Mouse (Mus musculus) cerebellum, adult 2 months (tissue): ENCODE measurements at regions not wholly inside any gene's neighbourhood (a gene's known extent, or its start where the extent isn't known, plus 50 kb on each side); places are given as distances from the start of the nearest gene placed in this dataset.
"Not testable (repeated sequence)": the region's sequence is repeated elsewhere in the genome, so short reads cannot be mapped to it uniquely, and the experiment has no call there.

ENCODE experiments used
- CTCF ChIP-seq: fragments of 200-500 bp; IDR thresholded peaks from 2 replicates; pipeline ENCODE4 v1.5.1; 2011; ENCODE audit warnings: low read depth, mild to moderate bottlenecking, control low read depth, low read length, moderate library complexity, borderline replicate concordance; ENCODE audit not compliant: insufficient read depth
- POLR2A ChIP-seq: fragments of 200-500 bp; IDR thresholded peaks from 2 replicates; pipeline ENCODE4 v1.6.1; 2011; ENCODE audit warnings: low read length, control low read depth, borderline replicate concordance; ENCODE audit not compliant: insufficient read depth

DNA sequence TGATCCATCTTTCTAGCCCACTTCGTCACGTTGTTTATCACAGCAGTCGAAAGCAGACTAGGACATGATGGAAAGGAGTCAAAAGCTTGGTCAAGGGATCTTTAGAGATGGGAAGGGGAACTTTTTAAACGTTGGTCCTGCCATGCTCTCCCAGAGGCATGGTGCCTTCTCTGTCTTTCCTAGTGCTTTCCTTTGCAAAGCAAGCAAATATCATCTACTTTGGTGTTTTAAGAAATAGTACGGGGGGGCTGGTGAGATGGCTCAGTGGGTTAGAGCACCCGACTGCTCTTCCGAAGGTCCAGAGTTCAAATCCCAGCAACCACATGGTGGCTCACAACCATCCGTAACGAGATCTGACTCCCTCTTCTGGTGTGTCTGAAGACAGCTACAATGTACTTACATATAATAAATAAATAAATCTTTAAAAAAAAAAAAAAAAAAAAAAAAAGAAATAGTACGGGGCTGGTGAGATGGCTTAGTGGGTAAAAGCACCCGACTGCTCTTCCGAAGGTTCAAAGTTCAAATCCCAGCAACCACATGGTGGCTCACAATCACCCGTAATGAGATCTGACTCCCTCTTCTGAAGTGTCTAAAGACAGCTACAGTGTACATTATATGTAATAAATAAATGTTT is 1637.6 kb downstream of the A830018L16Rik start:
- TF ChIP-seq CTCF, POLR2A: not testable (repeated sequence)
